Mouse (Mus musculus): ENCODE results near the gene Chst15. TPM values are rescaled to one million over a fixed set of nuclear protein-coding genes. Genes with fewer than 3 reads are reported as not detected.
A peak's percentile ranks its signal among the peaks of the same experiment; 100 is the strongest.

Gene Chst15
- total and polyA plus RNA-seq, 2 experiments from 2014 or later, result 12.8 to 19.3 TPM

- Histone ChIP-seq H3K4me1 (ENCODE audit: insufficient read depth) (no peaks in the 10 kb centered on the region), H3K9me3 (ENCODE audit: low read length) (no peaks in the 10 kb centered on the region), H3K9ac (no peak overlapping the region), H3K4me3 (ENCODE audit: low read depth, low read length) (no peak overlapping the region), H3K27me3 (ENCODE audit: insufficient read depth, low read length) (no peaks in the 10 kb centered on the region), H3K4me2 (ENCODE audit: low read depth) (no peak overlapping the region), H3K27ac (ENCODE audit: low read depth, low read length) (no peak overlapping the region), H3K36me3 (ENCODE audit: insufficient read depth) (no peaks in the 10 kb centered on the region)
- ATAC-seq (no peak; the same call in 1 of the 2 replicates), DNase-seq (no peak)
- no peak for TF ChIP-seq CTCF (IDR thresholded peaks at IDR 0.05; ENCODE audit: low read depth)
- 85% methylated on average over 8 of the region's 8 CpGs for WGBS
Observed at GRCm38 (mm10) chr7:132227075-132227640, 89.9 kb downstream of the Chst15 start.

- no peak overlapping the region for H3K4me3 ChIP-seq (ENCODE audit: low read depth, low read length)
- H3K9me3 ChIP-seq (ENCODE audit: low read length), result no peaks in the 10 kb centered on the region
- H3K4me1 ChIP-seq (ENCODE audit: insufficient read depth), result no peaks in the 10 kb centered on the region
- H3K27me3 ChIP-seq (ENCODE audit: insufficient read depth, low read length), result no peaks in the 10 kb centered on the region
- peak; percentile 66 for ATAC-seq
- no peaks in the 10 kb centered on the region for H3K36me3 ChIP-seq (ENCODE audit: insufficient read depth)
- H3K27ac ChIP-seq (ENCODE audit: low read depth, low read length), result no peak overlapping the region
- no peak overlapping the region for H3K4me2 ChIP-seq (ENCODE audit: low read depth)
- peak; percentile 96 for TF ChIP-seq CTCF (IDR thresholded peaks at IDR 0.05; ENCODE audit: low read depth)
- no peak overlapping the region for H3K9ac ChIP-seq
- 56% methylated on average over 6 of the region's 6 CpGs for WGBS
- peak; percentile 95 for DNase-seq
Observed at GRCm38 (mm10) chr7:132226379-132227074, 90.5 kb downstream of the Chst15 start.

- no peak overlapping the region for H3K4me2 ChIP-seq (ENCODE audit: low read depth)
- no peak for TF ChIP-seq CTCF (IDR thresholded peaks at IDR 0.05; ENCODE audit: low read depth)
- no peak overlapping the region for H3K9ac ChIP-seq
- 25% methylated on average over 10 of the region's 10 CpGs for WGBS
- H3K27me3 ChIP-seq (ENCODE audit: insufficient read depth, low read length), result no peaks in the 10 kb centered on the region
- H3K9me3 ChIP-seq (ENCODE audit: low read length), result no peaks in the 10 kb centered on the region
- H3K27ac ChIP-seq (ENCODE audit: low read depth, low read length), result no peak overlapping the region
- no peak overlapping the region for H3K4me3 ChIP-seq (ENCODE audit: low read depth, low read length)
- no peaks in the 10 kb centered on the region for H3K4me1 ChIP-seq (ENCODE audit: insufficient read depth)
- no peaks in the 10 kb centered on the region for H3K36me3 ChIP-seq (ENCODE audit: insufficient read depth)
- DNase-seq, result no peak
- peak; percentile 18; the same call in 1 of the 2 replicates for ATAC-seq
Observed at GRCm38 (mm10) chr7:132223452-132224141, 93.4 kb downstream of the Chst15 start.

GRCm38 (mm10) chr7:132214031-132214430 is 103.0 kb downstream of the Chst15 start:
- Histone ChIP-seq H3K27ac (ENCODE audit: low read depth, low read length) (no peak overlapping the region), H3K4me2 (ENCODE audit: low read depth) (no peak overlapping the region), H3K36me3 (ENCODE audit: insufficient read depth) (no peaks in the 10 kb centered on the region), H3K9ac (no peak overlapping the region), H3K4me3 (ENCODE audit: low read depth, low read length) (no peak overlapping the region), H3K27me3 (ENCODE audit: insufficient read depth, low read length) (no peaks in the 10 kb centered on the region), H3K9me3 (ENCODE audit: low read length) (no peaks in the 10 kb centered on the region), H3K4me1 (ENCODE audit: insufficient read depth) (peaks cover 14% of the 10 kb centered on the region)
- TF ChIP-seq CTCF (IDR thresholded peaks at IDR 0.05; ENCODE audit: low read depth), result no peak
- ATAC-seq (no peak), DNase-seq (peak; percentile 31)
- WGBS, result 41% methylated on average over 10 of the region's 10 CpGs

- 4% methylated on average over 8 of the region's 8 CpGs for WGBS
- Histone ChIP-seq H3K9me3 (ENCODE audit: low read length) (no peaks in the 10 kb centered on the region), H3K9ac (no peak overlapping the region), H3K4me3 (ENCODE audit: low read depth, low read length) (no peak overlapping the region), H3K4me1 (ENCODE audit: insufficient read depth) (peaks cover 15% of the 10 kb centered on the region), H3K4me2 (ENCODE audit: low read depth) (no peak overlapping the region), H3K36me3 (ENCODE audit: insufficient read depth) (no peaks in the 10 kb centered on the region), H3K27ac (ENCODE audit: low read depth, low read length) (no peak overlapping the region), H3K27me3 (ENCODE audit: insufficient read depth, low read length) (no peaks in the 10 kb centered on the region)
- DNase-seq (peak; percentile 92), ATAC-seq (peak; percentile 59)
- peak; percentile 97 for TF ChIP-seq CTCF (IDR thresholded peaks at IDR 0.05; ENCODE audit: low read depth)
Observed at GRCm38 (mm10) chr7:132213460-132213859, 103.6 kb downstream of the Chst15 start.

GRCm38 (mm10) chr7:132211920-132212701 is 104.9 kb downstream of the Chst15 start:
- Histone ChIP-seq H3K27me3 (ENCODE audit: insufficient read depth, low read length) (no peaks in the 10 kb centered on the region), H3K9me3 (ENCODE audit: low read length) (no peaks in the 10 kb centered on the region), H3K4me3 (ENCODE audit: low read depth, low read length) (no peak overlapping the region), H3K36me3 (ENCODE audit: insufficient read depth) (no peaks in the 10 kb centered on the region), H3K9ac (no peak overlapping the region), H3K27ac (ENCODE audit: low read depth, low read length) (0 out of 2 replicates have a peak overlapping the region, but pooled peaks have one; percentile 29), H3K4me2 (ENCODE audit: low read depth) (no peak overlapping the region), H3K4me1 (ENCODE audit: insufficient read depth) (peaks cover 15% of the 10 kb centered on the region)
- peak; percentile 58 for ATAC-seq
- peak; percentile 49 for DNase-seq
- no peak for TF ChIP-seq CTCF (IDR thresholded peaks at IDR 0.05; ENCODE audit: low read depth)
- 42% methylated on average over 6 of the region's 6 CpGs for WGBS

Measured in forebrain, postnatal 0 days (tissue).